Mouse (Mus musculus) stomach, adult 2 months (tissue): ENCODE data around the gene Tmem86b. TPM values are rescaled to one million over a fixed set of nuclear protein-coding genes. Genes with fewer than 3 reads are reported as not detected.

Experiments used
- polyA plus RNA-seq: library from polyadenylated mRNA; depleted of rRNA; stranded (reverse); fragments of >200 nt; gene quantifications from 2 replicates; pipeline ENCODE4 v1.2.3, GENCODE M21; 2012; rRNA removed

Gene Tmem86b
- 5.9 and 8.5 TPM in 2 replicates for polyA plus RNA-seq

DNA sequence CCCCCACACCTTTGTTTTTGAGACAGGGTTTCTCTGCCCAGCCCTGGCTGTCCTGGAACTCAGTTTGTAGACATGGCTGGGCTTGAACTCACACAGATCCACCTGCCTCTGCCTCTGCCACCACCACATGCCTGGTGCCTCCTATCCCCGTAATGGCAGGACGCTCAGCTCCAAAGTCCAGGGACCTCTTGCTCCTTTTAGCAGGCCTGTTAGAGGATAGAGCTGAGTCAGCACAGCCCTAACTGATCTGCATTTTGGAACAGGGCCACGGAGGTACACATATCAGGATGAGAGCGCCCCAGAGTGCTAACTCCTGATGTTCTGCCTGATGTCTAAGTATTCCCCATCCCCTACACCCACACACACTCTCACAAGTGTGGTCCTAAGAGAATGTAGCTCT, at the start of gene Tmem86b:
Gene Tmem86b, minus strand, starts transcription at position 392 of the 400 bp plus-strand sequence.

GRCm38 (mm10) chr7:4658912-4659551, 27.8 kb upstream of the Tmem86b start, which contains the start of gene Ppp6r1:
TSS of gene Ppp6r1 (minus strand) at chr7:4659019.

DNA sequence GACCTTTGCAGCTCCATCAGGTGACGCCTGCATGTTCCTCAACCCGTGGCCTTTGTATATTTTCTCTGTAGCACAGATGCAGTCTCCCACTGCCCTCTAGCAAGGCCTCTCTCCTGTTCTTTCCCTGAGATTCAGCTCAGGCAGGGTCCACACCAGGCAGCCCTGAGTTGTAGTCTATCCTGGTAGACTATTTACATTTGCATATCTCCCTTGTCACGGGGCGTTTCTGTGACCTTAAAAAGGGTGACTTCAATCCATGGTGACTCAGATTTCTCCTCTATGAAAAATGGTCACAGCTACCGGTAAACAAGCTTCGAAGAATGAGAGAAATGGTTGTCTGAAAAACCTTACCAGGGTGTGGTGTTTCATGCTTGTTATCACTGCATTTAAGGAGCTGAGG, 27.3 kb downstream of the Tmem86b start, which contains the start of gene Ptprh:
Gene Ptprh, minus strand, starts transcription at position 169 of the 400 bp plus-strand sequence.

Other genes with a start within 250 kb of the Tmem86b start
- gene Gp6, start 233.7 kb downstream of the Tmem86b start, polyA plus RNA-seq = not detected in 2 replicates
- 12.7 and 16.0 TPM in 2 replicates for gene Rdh13, start 185.8 kb downstream of the Tmem86b start, polyA plus RNA-seq
- 26.8 and 36.5 TPM in 2 replicates for gene Eps8l1, start 170.7 kb downstream of the Tmem86b start, polyA plus RNA-seq
- 50.5 and 87.0 TPM in 2 replicates for gene Ppp1r12c, start 129.7 kb downstream of the Tmem86b start, polyA plus RNA-seq
- 0.67 and 1.7 TPM in 2 replicates for gene Tnnt1, start 115.0 kb downstream of the Tmem86b start, polyA plus RNA-seq
- 323 and 819 TPM in 2 replicates for gene Tnni3, start 107.2 kb downstream of the Tmem86b start, polyA plus RNA-seq
- gene Dnaaf3, start 99.0 kb downstream of the Tmem86b start, polyA plus RNA-seq = 2.5 and 2.6 TPM in 2 replicates
- 3.7 and 3.8 TPM in 2 replicates for gene Syt5, start 83.9 kb downstream of the Tmem86b start, polyA plus RNA-seq
- 7.3 and 7.4 TPM in 2 replicates for gene Ptprh, start 27.4 kb downstream of the Tmem86b start, polyA plus RNA-seq
- 60.2 and 68.9 TPM in 2 replicates for gene Ppp6r1, start 27.6 kb upstream of the Tmem86b start, polyA plus RNA-seq
- gene Hspbp1, start 53.6 kb upstream of the Tmem86b start, polyA plus RNA-seq = 29.1 and 32.0 TPM in 2 replicates
- 2.5 and 3.5 TPM in 2 replicates for gene Brsk1, start 59.2 kb upstream of the Tmem86b start, polyA plus RNA-seq
- gene Tmem150b, start 93.8 kb upstream of the Tmem86b start, polyA plus RNA-seq = 15.3 and 16.5 TPM in 2 replicates
- gene Kmt5c, start 108.7 kb upstream of the Tmem86b start, polyA plus RNA-seq = 98.9 and 123 TPM in 2 replicates
- gene Cox6b2, start 121.7 kb upstream of the Tmem86b start, polyA plus RNA-seq = 7.0 and 10.5 TPM in 2 replicates
- gene Fam71e2, start 139.9 kb upstream of the Tmem86b start, polyA plus RNA-seq = not detected in 2 replicates
- gene Il11, start 151.4 kb upstream of the Tmem86b start, polyA plus RNA-seq = 0.12 and 0.42 TPM in 2 replicates
- not detected in 2 replicates for gene Tmem190, start 151.5 kb upstream of the Tmem86b start, polyA plus RNA-seq
- 157 and 379 TPM in 2 replicates for gene Tmem238, start 158.2 kb upstream of the Tmem86b start, polyA plus RNA-seq
- gene Rpl28, start 161.5 kb upstream of the Tmem86b start, polyA plus RNA-seq = 174 and 224 TPM in 2 replicates
- gene Ube2s, start 181.2 kb upstream of the Tmem86b start, polyA plus RNA-seq = 106 and 114 TPM in 2 replicates
- 0.68 and 1.5 TPM in 2 replicates for gene Shisa7, start 213.3 kb upstream of the Tmem86b start, polyA plus RNA-seq
- 17.4 and 25.7 TPM in 2 replicates for gene Isoc2b, start 238.8 kb upstream of the Tmem86b start, polyA plus RNA-seq
- 12.8 and 15.9 TPM in 2 replicates for gene Isoc2a, start 245.7 kb upstream of the Tmem86b start, polyA plus RNA-seq